Mouse (Mus musculus): ENCODE measurements around the gene Clcnka.

GRCm38 (mm10) chr4:141397861-141398260, 663 bp downstream of the Clcnka start:
- TF ChIP-seq GATA1 (IDR thresholded peaks at IDR 0.05; ENCODE audit: low read length), result no peak
- TF ChIP-seq TAL1 (IDR thresholded peaks at IDR 0.05; ENCODE audit: low read length), result no peak

Measured in erythroblast, embryonic 14.5 days (primary cell).